Mouse (Mus musculus) brain, embryonic 14.5 days (tissue): ENCODE data around the gene Defb36.

Experiments used
- CTCF ChIP-seq: fragments of 200-500 bp; IDR thresholded peaks from 2 replicates; pipeline ENCODE4 v1.5.1; 2012; ENCODE audit warnings: inconsistent platforms, mild to moderate bottlenecking, moderate library complexity, borderline replicate concordance; ENCODE audit not compliant: insufficient read depth, insufficient read length; ENCODE audit errors: extremely low read depth
- POLR2A ChIP-seq: fragments of 200-500 bp; IDR thresholded peaks from 2 replicates; pipeline ENCODE4 v1.6.1; 2012; ENCODE audit warnings: mild to moderate bottlenecking, inconsistent platforms, borderline replicate concordance; ENCODE audit not compliant: poor library complexity, insufficient read depth, insufficient read length, severe bottlenecking; ENCODE audit errors: extremely low read depth

DNA sequence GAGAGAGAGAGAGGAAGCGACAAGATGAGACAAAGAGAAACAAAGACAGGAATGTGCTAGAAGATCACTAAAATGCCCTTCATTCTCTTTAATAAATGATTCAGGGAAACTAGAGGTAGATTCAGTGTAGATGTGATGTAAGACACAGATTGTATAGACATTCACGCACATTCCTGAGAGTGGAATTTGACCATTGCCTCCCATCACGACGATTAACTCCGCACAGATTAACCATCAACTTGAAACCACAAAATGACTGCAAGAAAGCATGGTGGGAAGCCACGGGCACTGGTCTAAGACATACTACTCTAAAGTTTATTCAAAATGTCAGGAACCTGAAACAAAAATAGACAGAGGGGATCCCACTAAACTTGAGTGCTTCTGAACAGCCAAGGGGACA, 33.8 kb upstream of the Defb36 start:
- TF ChIP-seq POLR2A (no peak), CTCF (no peak)
